Mouse (Mus musculus) hindbrain, embryonic 14.5 days (tissue): ENCODE measurements around the gene Anapc1. TPM values are rescaled to one million over a fixed set of nuclear protein-coding genes. Genes with fewer than 3 reads are reported as not detected.
A peak's percentile ranks its signal among the peaks of the same experiment; 100 is the strongest.
"Not testable (repeated sequence)": the region's sequence is repeated elsewhere in the genome, so short reads cannot be mapped to it uniquely, and the experiment has no call there.

Source experiments
- ATAC-seq: fragments of 200-750 bp; cut with Nextera tagmentation; 2 replicates; pipeline ENCODE4 v1.8.0; 2017; ENCODE audit warnings: moderate number of reproducible peaks, mild to moderate bottlenecking, moderate TSS enrichment, moderate library complexity; ENCODE audit not compliant: low FRiP score
- DNase-seq: peaks from one replicate; pipeline ENCODE4 v3.0.0-alpha.2; 2015; ENCODE audit warnings: low spot score
- H3K27ac ChIP-seq: fragments of 300-500 bp; sonication (generic); 2 replicates; pipeline ENCODE4 v1.5.1; 2014; ENCODE audit warnings: mild to moderate bottlenecking, moderate library complexity
- H3K27me3 ChIP-seq: fragments of 300-500 bp; sonication (generic); 2 replicates; pipeline ENCODE4 v1.6.1; 2014; ENCODE audit warnings: mild to moderate bottlenecking, low read length, mixed read lengths; ENCODE audit not compliant: control insufficient read depth, insufficient read depth
- H3K36me3 ChIP-seq: fragments of 300-500 bp; sonication (generic); replicated peaks from 2 replicates; pipeline ENCODE4 v1.6.1; 2014; ENCODE audit not compliant: control insufficient read depth, insufficient read depth
- H3K4me1 ChIP-seq: fragments of 300-500 bp; sonication (generic); replicated peaks from 2 replicates; pipeline ENCODE4 v1.6.1; 2014; ENCODE audit warnings: antibody characterized with exemption, low read length, mixed read lengths; ENCODE audit not compliant: control insufficient read depth, insufficient read depth
- H3K4me2 ChIP-seq: fragments of 300-500 bp; sonication (generic); replicated peaks from 2 replicates; pipeline ENCODE4 v1.6.1; 2014; ENCODE audit warnings: mild to moderate bottlenecking, moderate library complexity
- H3K4me3 ChIP-seq: fragments of 300-500 bp; sonication (generic); replicated peaks from 2 replicates; pipeline ENCODE4 v1.5.1; 2014; ENCODE audit warnings: mild to moderate bottlenecking, low read length
- H3K9ac ChIP-seq: fragments of 300-500 bp; sonication (generic); 2 replicates; pipeline ENCODE4 v1.6.1; 2014
- H3K9me3 ChIP-seq: fragments of 300-500 bp; sonication (generic); 2 replicates; pipeline ENCODE4 v1.6.1; 2016; ENCODE audit warnings: low read length; ENCODE audit not compliant: control insufficient read depth
- WGBS: fragments of 180-500 bp; shearing (Covaris S2); extraction: QIAGEN DNeasy Blood & Tissue Kit; methylation state at CpG from one replicate; pipeline ENCODE4 v1.1.7; 2014; 5-methylcytosine and 5-hydroxymethylcytosine counted together
- polyA plus RNA-seq: library from polyadenylated mRNA; unstranded; fragments of >200 nt; fragmentation: Nextera tagmentation; extraction: Ambion mirVana; gene quantifications from 2 replicates; pipeline ENCODE4 v1.2.1, GENCODE M21; 2014

The Anapc1 gene
- polyA plus RNA-seq, 1 experiment from 2014 or later: 55.8 TPM

GRCm38 (mm10) chr2:128699201-128699885, 12.2 kb upstream of the Anapc1 start:
- Histone ChIP-seq H3K27me3 (peaks cover 13% of the 10 kb centered on the region), H3K4me3 (peak overlapping the region; percentile 39), H3K27ac (no peak overlapping the region), H3K9me3 (no peaks in the 10 kb centered on the region), H3K4me1 (peaks cover 13% of the 10 kb centered on the region; the same call in 1 of the 2 replicates), H3K9ac (peak overlapping the region; percentile 43), H3K4me2 (peak overlapping the region; percentile 81), H3K36me3 (no peaks in the 10 kb centered on the region)
- DNase-seq (no peak), ATAC-seq (peak; percentile 19; the same call in 1 of the 2 replicates)
- WGBS: under 1% methylated on average over 24 of the region's 24 CpGs

- Histone ChIP-seq H3K9ac (peak within 1 kb of the TSS; percentile 43), H3K4me3 (peak within 1 kb of the TSS; percentile 39), H3K9me3 (no peaks in the 10 kb centered on the region), H3K27me3 (peaks cover 13% of the 10 kb centered on the region), H3K4me1 (peaks cover 13% of the 10 kb centered on the region; the same call in 1 of the 2 replicates), H3K27ac (peak within 1 kb of the TSS; percentile 34; the same call in 1 of the 2 replicates), H3K36me3 (no peaks in the 10 kb centered on the region), H3K4me2 (peak within 1 kb of the TSS; percentile 81)
- ATAC-seq: peak; percentile 84
- peak; percentile 65 for DNase-seq
- WGBS: under 1% methylated on average over 30 of the region's 30 CpGs
Observed at GRCm38 (mm10) chr2:128698693-128699181, 11.5 kb upstream of the Anapc1 start, which contains the start of gene Mertk. Gene Mertk, plus strand, starts transcription at chr2:128698956.

- no peaks in the 10 kb centered on the region for H3K36me3 ChIP-seq
- peaks cover 13% of the 10 kb centered on the region; the same call in 1 of the 2 replicates for H3K4me1 ChIP-seq
- no peaks in the 10 kb centered on the region for H3K9me3 ChIP-seq
- peaks cover 13% of the 10 kb centered on the region for H3K27me3 ChIP-seq
- peak overlapping the region; percentile 34; the same call in 1 of the 2 replicates for H3K27ac ChIP-seq
- peak overlapping the region; percentile 81 for H3K4me2 ChIP-seq
- ATAC-seq: peak; percentile 90
- DNase-seq: peak; percentile 75
- H3K4me3 ChIP-seq: peak overlapping the region; percentile 39
- H3K9ac ChIP-seq: peak overlapping the region; percentile 43
- WGBS: under 1% methylated on average over 14 of the region's 14 CpGs
Observed at GRCm38 (mm10) chr2:128698140-128698692, 11.0 kb upstream of the Anapc1 start.

- Histone ChIP-seq H3K4me1 (peaks cover 13% of the 10 kb centered on the region; the same call in 1 of the 2 replicates), H3K9ac (peak overlapping the region; percentile 43; the same call in 1 of the 2 replicates), H3K27me3 (peaks cover 13% of the 10 kb centered on the region), H3K36me3 (no peaks in the 10 kb centered on the region), H3K4me3 (peak overlapping the region; percentile 39; the same call in 1 of the 2 replicates), H3K9me3 (no peaks in the 10 kb centered on the region), H3K4me2 (peak overlapping the region; percentile 81), H3K27ac (no peak overlapping the region)
- ATAC-seq (no peak), DNase-seq (no peak)
- 57% methylated on average over 5 of the region's 5 CpGs for WGBS
Observed at GRCm38 (mm10) chr2:128697566-128697965, 10.4 kb upstream of the Anapc1 start.

GRCm38 (mm10) chr2:128697047-128697446, 9.9 kb upstream of the Anapc1 start:
- Histone ChIP-seq H3K9ac (no peak overlapping the region), H3K4me2 (no peak overlapping the region), H3K27ac (no peak overlapping the region), H3K4me3 (no peak overlapping the region), H3K36me3 (no peaks in the 10 kb centered on the region), H3K27me3 (peaks cover 13% of the 10 kb centered on the region), H3K9me3 (no peaks in the 10 kb centered on the region), H3K4me1 (peaks cover 13% of the 10 kb centered on the region; the same call in 1 of the 2 replicates)
- WGBS: 96% methylated on average over 1 of the region's 1 CpGs
- no peak for ATAC-seq
- no peak for DNase-seq

- Histone ChIP-seq H3K4me3 (no peak overlapping the region), H3K4me1 (peaks cover 13% of the 10 kb centered on the region; the same call in 1 of the 2 replicates), H3K9ac (no peak overlapping the region), H3K36me3 (no peaks in the 10 kb centered on the region), H3K4me2 (no peak overlapping the region), H3K9me3 (no peaks in the 10 kb centered on the region), H3K27me3 (peaks cover 13% of the 10 kb centered on the region), H3K27ac (no peak overlapping the region)
- 82% methylated on average over 3 of the region's 3 CpGs for WGBS
- no peak for ATAC-seq
- no peak for DNase-seq
Observed at GRCm38 (mm10) chr2:128696426-128696825, 9.2 kb upstream of the Anapc1 start.

- H3K4me1 ChIP-seq: peaks cover 13% of the 10 kb centered on the region; the same call in 1 of the 2 replicates
- DNase-seq (no peak), ATAC-seq (no peak)
- H3K4me3 ChIP-seq: no peak overlapping the region
- H3K27me3 ChIP-seq: peaks cover 13% of the 10 kb centered on the region
- H3K27ac ChIP-seq: no peak overlapping the region
- H3K9me3 ChIP-seq: no peaks in the 10 kb centered on the region
- H3K36me3 ChIP-seq: no peaks in the 10 kb centered on the region
- H3K4me2 ChIP-seq: no peak overlapping the region
- H3K9ac ChIP-seq: no peak overlapping the region
Observed at GRCm38 (mm10) chr2:128694548-128694947, 7.4 kb upstream of the Anapc1 start.

- H3K4me3 ChIP-seq, H3K4me2 ChIP-seq, H3K9ac ChIP-seq, ATAC-seq, H3K27ac ChIP-seq, DNase-seq, H3K36me3 ChIP-seq, H3K9me3 ChIP-seq: not testable (repeated sequence)
- peaks cover 10% of the 10 kb centered on the region for H3K27me3 ChIP-seq
- peaks cover 12% of the 10 kb centered on the region; the same call in 1 of the 2 replicates for H3K4me1 ChIP-seq
- 98% methylated on average over 3 of the region's 3 CpGs for WGBS
Observed at GRCm38 (mm10) chr2:128693828-128694227, 6.6 kb upstream of the Anapc1 start.

- H3K9ac ChIP-seq: no peak overlapping the region
- peaks cover 6% of the 10 kb centered on the region; the same call in 1 of the 2 replicates for H3K4me1 ChIP-seq
- peaks cover 4% of the 10 kb centered on the region; the same call in 1 of the 2 replicates for H3K27me3 ChIP-seq
- 72% methylated on average over 4 of the region's 4 CpGs for WGBS
- no peak overlapping the region for H3K4me3 ChIP-seq
- H3K36me3 ChIP-seq: no peaks in the 10 kb centered on the region
- H3K27ac ChIP-seq: no peak overlapping the region
- ATAC-seq (no peak), DNase-seq (no peak)
- no peaks in the 10 kb centered on the region for H3K9me3 ChIP-seq
- H3K4me2 ChIP-seq: no peak overlapping the region
Observed at GRCm38 (mm10) chr2:128693236-128693635, 6.0 kb upstream of the Anapc1 start.
